Mouse (Mus musculus) brain, embryonic 14.5 days (tissue): ENCODE measurements around the gene Amtn.

Source experiments
- CTCF ChIP-seq: fragments of 200-500 bp; IDR thresholded peaks from 2 replicates; pipeline ENCODE4 v1.5.1; 2012; ENCODE audit warnings: inconsistent platforms, mild to moderate bottlenecking, moderate library complexity, borderline replicate concordance; ENCODE audit not compliant: insufficient read depth, insufficient read length; ENCODE audit errors: extremely low read depth
- POLR2A ChIP-seq: fragments of 200-500 bp; IDR thresholded peaks from 2 replicates; pipeline ENCODE4 v1.6.1; 2012; ENCODE audit warnings: mild to moderate bottlenecking, inconsistent platforms, borderline replicate concordance; ENCODE audit not compliant: poor library complexity, insufficient read depth, insufficient read length, severe bottlenecking; ENCODE audit errors: extremely low read depth

- TF ChIP-seq POLR2A (no peak), CTCF (no peak)
These were observed 9.0 kb upstream of the Amtn start for GRCm38 (mm10) chr5:88366886-88367285.
